Mouse (Mus musculus): Measurements from ENCODE around the gene Hnf1a.

Hnf1a gene

GRCm38 (mm10) chr5:114970824-114971227 is at the start of gene Hnf1a:
TSS of gene Hnf1a (minus strand) at chr5:114971094.
- no peak for DNase-seq (ENCODE audit: low spot score in 2 of 2)

GRCm38 (mm10) chr5:115018813-115019212 is 47.9 kb upstream of the Hnf1a start:
- DNase-seq (ENCODE audit: low spot score in 2 of 2): no peak

GRCm38 (mm10) chr5:115018270-115018669 is 47.4 kb upstream of the Hnf1a start:
- no peak for DNase-seq (ENCODE audit: low spot score in 2 of 2)

- DNase-seq (ENCODE audit: low spot score in 2 of 2): no peak
Measured at GRCm38 (mm10) chr5:115015121-115015520, 44.2 kb upstream of the Hnf1a start.

GRCm38 (mm10) chr5:115014570-115014969 is 43.7 kb upstream of the Hnf1a start:
- no peak for DNase-seq (ENCODE audit: low spot score in 2 of 2)

GRCm38 (mm10) chr5:115013436-115013835 is 42.5 kb upstream of the Hnf1a start:
- DNase-seq (ENCODE audit: low spot score in 2 of 2): no peak

- peak; percentile 12 to 28 for DNase-seq (ENCODE audit: low spot score in 2 of 2)
Measured at GRCm38 (mm10) chr5:115011519-115012261, 40.8 kb upstream of the Hnf1a start.

GRCm38 (mm10) chr5:115011217-115011518 is 40.3 kb upstream of the Hnf1a start:
- DNase-seq (ENCODE audit: low spot score in 2 of 2): no peak

- DNase-seq (ENCODE audit: low spot score in 2 of 2): peak; percentile 88 to 89
Measured at GRCm38 (mm10) chr5:115010577-115011216, 39.8 kb upstream of the Hnf1a start, which contains the start of gene Sppl3. TSS of gene Sppl3 (plus strand) at chr5:115011137.

GRCm38 (mm10) chr5:115009961-115010360 is 39.1 kb upstream of the Hnf1a start:
- no peak for DNase-seq (ENCODE audit: low spot score in 2 of 2)

GRCm38 (mm10) chr5:115009143-115009542 is 38.2 kb upstream of the Hnf1a start:
- no peak for DNase-seq (ENCODE audit: low spot score in 2 of 2)

- DNase-seq (ENCODE audit: low spot score in 2 of 2): no peak
Measured at GRCm38 (mm10) chr5:115008307-115008706, 37.4 kb upstream of the Hnf1a start.

GRCm38 (mm10) chr5:115007768-115008167 is 36.9 kb upstream of the Hnf1a start:
- DNase-seq (ENCODE audit: low spot score in 2 of 2): no peak

- DNase-seq (ENCODE audit: low spot score in 2 of 2): no peak
Measured at GRCm38 (mm10) chr5:115003224-115003873, 32.5 kb upstream of the Hnf1a start.

GRCm38 (mm10) chr5:115002781-115003180 is 31.9 kb upstream of the Hnf1a start:
- DNase-seq (ENCODE audit: low spot score in 2 of 2): no peak

- DNase-seq (ENCODE audit: low spot score in 2 of 2): no peak
Measured at GRCm38 (mm10) chr5:115001464-115001863, 30.6 kb upstream of the Hnf1a start.

GRCm38 (mm10) chr5:115000503-115000902 is 29.6 kb upstream of the Hnf1a start:
- no peak for DNase-seq (ENCODE audit: low spot score in 2 of 2)

- no peak for DNase-seq (ENCODE audit: low spot score in 2 of 2)
Measured at GRCm38 (mm10) chr5:114997327-114997726, 26.4 kb upstream of the Hnf1a start.

- DNase-seq (ENCODE audit: low spot score in 2 of 2): no peak
Measured at GRCm38 (mm10) chr5:114996447-114996846, 25.6 kb upstream of the Hnf1a start.

- no peak for DNase-seq (ENCODE audit: low spot score in 2 of 2)
Measured at GRCm38 (mm10) chr5:114985074-114985473, 14.2 kb upstream of the Hnf1a start.

- DNase-seq (ENCODE audit: low spot score in 2 of 2): no peak
Measured at GRCm38 (mm10) chr5:114982001-114982400, 11.1 kb upstream of the Hnf1a start.

GRCm38 (mm10) chr5:114980122-114980748 is 9.3 kb upstream of the Hnf1a start:
- DNase-seq (ENCODE audit: low spot score in 2 of 2): no peak

All from right cerebral cortex, postnatal 36 days (tissue).